Mouse (Mus musculus) hindbrain, embryonic 13.5 days (tissue): ENCODE measurements around the gene Rasip1. TPM values are rescaled to one million over a fixed set of nuclear protein-coding genes. Genes with fewer than 3 reads are reported as not detected.
"Not testable (repeated sequence)": the region's sequence is repeated elsewhere in the genome, so short reads cannot be mapped to it uniquely, and the experiment has no call there.

Source experiments
- ATAC-seq: fragments of 200-750 bp; cut with Nextera tagmentation; 2 replicates; pipeline ENCODE4 v1.8.0; 2017; ENCODE audit warnings: moderate TSS enrichment; ENCODE audit not compliant: low FRiP score
- H3K27ac ChIP-seq: fragments of 300-500 bp; sonication (generic); 2 replicates; pipeline ENCODE4 v1.5.1; 2015; ENCODE audit warnings: inconsistent platforms, mild to moderate bottlenecking, moderate library complexity
- H3K27me3 ChIP-seq: fragments of 300-500 bp; sonication (generic); 2 replicates; pipeline ENCODE4 v1.6.1; 2015; ENCODE audit warnings: mild to moderate bottlenecking, inconsistent platforms
- H3K36me3 ChIP-seq: fragments of 300-500 bp; sonication (generic); 2 replicates; pipeline ENCODE4 v1.6.1; 2015; ENCODE audit warnings: mild to moderate bottlenecking, inconsistent platforms
- H3K4me1 ChIP-seq: fragments of 300-500 bp; sonication (generic); replicated peaks from 2 replicates; pipeline ENCODE4 v1.6.1; 2015; ENCODE audit warnings: inconsistent platforms
- H3K4me2 ChIP-seq: fragments of 300-500 bp; sonication (generic); 2 replicates; pipeline ENCODE4 v1.6.1; 2015; ENCODE audit warnings: inconsistent platforms, mild to moderate bottlenecking, moderate library complexity
- H3K4me3 ChIP-seq: fragments of 300-500 bp; sonication (generic); 2 replicates; pipeline ENCODE4 v1.5.1; 2015; ENCODE audit warnings: mild to moderate bottlenecking, inconsistent platforms
- H3K9ac ChIP-seq: fragments of 300-500 bp; sonication (generic); 2 replicates; pipeline ENCODE4 v1.6.1; 2015; ENCODE audit warnings: mild to moderate bottlenecking, inconsistent platforms
- H3K9me3 ChIP-seq: fragments of 300-500 bp; sonication (generic); 2 replicates; pipeline ENCODE4 v1.6.1; 2016; ENCODE audit warnings: inconsistent platforms
- WGBS: fragments of 180-500 bp; shearing (Covaris S2); methylation state at CpG from one replicate; pipeline ENCODE4 v1.1.7; 2015; 5-methylcytosine and 5-hydroxymethylcytosine counted together
- polyA plus RNA-seq: library from polyadenylated mRNA; unstranded; fragments of >200 nt; fragmentation: Nextera tagmentation; extraction: Ambion mirVana; gene quantifications from 2 replicates; pipeline ENCODE4 v1.2.1, GENCODE M21; 2015

Rasip1 gene
- polyA plus RNA-seq, 1 experiment from 2014 or later, result 12.7 TPM

DNA sequence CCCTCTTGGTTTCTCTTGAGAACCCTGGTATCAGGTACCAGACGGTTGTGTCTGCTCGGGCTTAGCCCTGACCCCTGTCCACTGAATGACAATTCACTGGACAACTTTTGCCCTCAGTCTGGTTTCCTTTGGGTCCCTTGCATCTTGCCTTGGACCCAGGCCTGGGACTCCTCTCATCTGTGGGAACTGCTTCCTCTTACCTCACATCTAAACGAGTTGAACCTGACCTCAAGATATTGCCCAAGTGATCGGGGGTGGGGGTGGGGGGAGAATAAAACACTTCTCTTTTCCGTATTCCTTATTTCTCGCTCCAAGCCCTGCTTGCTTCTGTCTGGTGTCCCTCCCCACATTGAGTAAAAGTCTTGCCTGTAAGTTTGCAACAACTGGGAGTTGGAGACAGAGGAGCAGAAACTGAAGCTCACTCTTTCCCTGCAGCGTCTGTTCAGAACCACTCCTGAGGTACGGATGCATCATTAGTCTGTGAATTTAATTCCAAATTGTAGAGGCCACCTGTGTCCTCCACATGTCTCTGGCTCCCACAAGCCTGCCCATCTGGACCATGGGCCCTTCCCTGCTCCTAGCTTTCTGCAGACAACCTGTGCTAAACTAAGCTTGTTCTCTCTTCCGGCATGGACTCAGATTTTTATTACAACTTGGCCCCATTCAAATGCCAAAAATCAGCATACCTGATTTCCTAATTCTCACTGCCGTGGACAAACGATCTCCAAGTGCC is 33.6 kb downstream of the Rasip1 start:
- no peaks in the 10 kb centered on the region; the same call in 1 of the 2 replicates for H3K9me3 ChIP-seq
- no peak overlapping the region for H3K9ac ChIP-seq
- WGBS, result 85% methylated on average over 11 of the region's 11 CpGs
- H3K27ac ChIP-seq, result no peak overlapping the region
- ATAC-seq, result no peak
- no peaks in the 10 kb centered on the region for H3K36me3 ChIP-seq
- no peaks in the 10 kb centered on the region for H3K4me1 ChIP-seq
- H3K4me3 ChIP-seq, result no peak overlapping the region
- H3K27me3 ChIP-seq, result 0 out of 2 replicates have a peak, but pooled peaks cover 2% of the 10 kb centered on the region
- no peak overlapping the region for H3K4me2 ChIP-seq

DNA sequence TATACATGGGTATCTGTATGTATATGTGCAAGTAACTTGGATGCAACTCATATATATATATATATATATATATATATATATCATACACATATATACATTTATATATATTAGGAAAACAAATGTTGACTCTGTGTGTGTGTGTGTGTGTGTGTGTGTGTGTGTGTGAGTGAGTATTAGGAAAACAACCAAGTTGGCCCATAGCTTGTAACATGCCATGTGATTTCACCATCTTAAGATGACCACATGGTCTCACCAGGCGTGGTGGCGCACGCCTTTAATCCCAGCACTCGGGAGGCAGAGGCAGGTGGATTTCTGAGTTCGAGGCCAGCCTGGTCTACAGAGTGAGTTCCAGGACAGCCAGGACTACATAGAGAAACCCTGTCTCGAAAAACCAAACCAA is 34.4 kb downstream of the Rasip1 start:
- H3K9me3 ChIP-seq, H3K4me2 ChIP-seq, H3K27me3 ChIP-seq, H3K9ac ChIP-seq, ATAC-seq, H3K36me3 ChIP-seq, H3K4me3 ChIP-seq, H3K27ac ChIP-seq, H3K4me1 ChIP-seq: not testable (repeated sequence)
- 92% methylated on average over 6 of the region's 6 CpGs for WGBS

DNA sequence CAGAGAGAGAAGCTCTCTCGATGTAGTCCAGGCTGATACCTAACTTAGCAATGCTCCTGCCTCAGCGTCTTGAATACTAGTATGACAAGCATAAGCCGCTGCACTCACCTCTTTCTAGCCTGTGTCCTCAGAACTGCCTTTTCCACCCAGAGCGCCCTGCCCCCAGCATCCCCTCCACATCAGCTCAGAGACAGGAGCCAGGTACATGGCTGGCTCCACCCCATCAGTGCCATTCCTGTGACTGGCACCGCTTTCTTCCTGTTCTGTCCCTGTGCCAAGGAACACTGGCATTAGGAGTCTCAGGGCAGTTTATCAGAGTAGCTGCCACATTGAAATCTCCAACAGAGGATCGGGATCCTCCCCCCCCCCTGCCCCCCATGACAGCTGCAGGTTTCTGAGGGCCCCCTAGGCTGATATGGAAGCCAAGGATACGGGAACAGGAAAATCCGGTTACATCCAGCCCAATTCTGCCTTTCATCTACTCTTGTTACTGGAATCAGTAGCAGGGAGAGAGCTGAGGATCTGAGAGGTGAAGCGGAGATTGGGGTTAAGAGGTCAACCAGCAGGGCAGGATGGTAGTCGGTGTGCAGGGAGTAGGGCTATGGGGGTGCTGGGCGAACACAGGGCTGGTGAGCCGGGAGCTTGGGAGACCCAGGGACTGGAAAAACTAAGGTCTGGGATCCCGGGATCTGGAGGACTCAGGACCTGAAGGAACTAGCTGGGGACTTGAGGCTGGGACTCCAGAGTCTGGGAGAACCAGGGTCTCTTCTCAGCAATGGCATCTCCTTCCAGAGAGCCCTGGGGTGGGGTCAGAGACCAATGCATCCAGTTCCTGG is 38.2 kb downstream of the Rasip1 start:
- H3K36me3 ChIP-seq, result no peaks in the 10 kb centered on the region
- no peak for ATAC-seq
- 0 out of 2 replicates have a peak, but pooled peaks cover 4% of the 10 kb centered on the region for H3K27me3 ChIP-seq
- no peak overlapping the region; the same call in 1 of the 2 replicates for H3K9ac ChIP-seq
- WGBS, result 64% methylated on average over 13 of the region's 13 CpGs
- H3K4me3 ChIP-seq, result no peak overlapping the region
- H3K4me1 ChIP-seq, result no peaks in the 10 kb centered on the region
- no peak overlapping the region for H3K4me2 ChIP-seq
- H3K27ac ChIP-seq, result no peak overlapping the region
- H3K9me3 ChIP-seq, result no peaks in the 10 kb centered on the region

DNA sequence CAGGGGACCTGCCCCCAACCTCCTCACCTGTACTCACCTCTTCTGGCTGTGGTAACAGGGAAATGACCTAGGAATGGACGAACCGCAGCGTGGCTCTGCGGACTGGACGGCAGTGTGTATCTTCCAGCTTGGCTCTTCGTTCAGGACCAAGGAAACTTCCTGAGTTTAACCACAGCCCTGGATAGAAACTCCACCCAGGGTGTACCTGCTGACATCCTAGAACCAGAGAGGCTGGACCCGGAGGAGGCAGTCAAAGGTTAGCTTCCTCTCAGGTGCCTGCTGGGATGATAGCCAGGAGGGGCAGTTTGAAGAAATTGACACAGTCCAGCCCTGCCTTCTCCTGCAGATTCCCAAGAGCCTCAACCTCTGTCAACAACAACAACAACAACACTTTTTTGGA is 38.9 kb downstream of the Rasip1 start, which contains the start of gene Fut2:
Gene Fut2 (minus strand): TSS at position 234 of the 400 bp plus-strand sequence.
- Histone ChIP-seq H3K4me1 (no peaks in the 10 kb centered on the region), H3K9me3 (no peaks in the 10 kb centered on the region), H3K4me3 (no peak within 1 kb of the TSS), H3K36me3 (no peaks in the 10 kb centered on the region), H3K9ac (no peak within 1 kb of the TSS; the same call in 1 of the 2 replicates), H3K27ac (no peak within 1 kb of the TSS), H3K27me3 (0 out of 2 replicates have a peak, but pooled peaks cover 4% of the 10 kb centered on the region), H3K4me2 (no peak within 1 kb of the TSS)
- no peak for ATAC-seq
- whole genome bisulfite sequencing, result 85% methylated on average over 7 of the region's 7 CpGs

DNA sequence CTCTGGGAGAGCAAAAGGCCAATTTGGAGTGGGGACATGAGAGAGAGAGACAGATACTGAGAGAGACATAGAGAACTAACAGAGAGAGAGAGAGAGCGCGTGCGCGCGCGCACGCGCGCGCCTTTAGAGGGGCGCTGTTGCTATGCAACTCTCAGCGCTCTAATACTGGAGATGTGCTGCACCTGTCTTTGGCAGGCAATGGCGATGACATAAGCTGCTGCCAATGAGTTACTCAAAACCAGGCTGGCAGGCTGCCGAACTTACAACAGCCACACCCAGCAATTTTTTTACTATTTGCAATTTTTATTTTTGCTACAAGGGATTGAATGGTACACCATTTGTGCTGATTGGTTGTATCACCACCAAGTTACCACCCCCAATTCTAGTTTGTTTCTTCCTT is 40.5 kb downstream of the Rasip1 start:
- WGBS, result 66% methylated on average over 14 of the region's 14 CpGs
- Histone ChIP-seq H3K27me3 (0 out of 2 replicates have a peak, but pooled peaks cover 4% of the 10 kb centered on the region), H3K4me1 (no peaks in the 10 kb centered on the region), H3K36me3 (no peaks in the 10 kb centered on the region), H3K4me3 (no peak overlapping the region), H3K9me3 (no peaks in the 10 kb centered on the region), H3K27ac (no peak overlapping the region), H3K4me2 (no peak overlapping the region), H3K9ac (no peak overlapping the region)
- ATAC-seq, result no peak

DNA sequence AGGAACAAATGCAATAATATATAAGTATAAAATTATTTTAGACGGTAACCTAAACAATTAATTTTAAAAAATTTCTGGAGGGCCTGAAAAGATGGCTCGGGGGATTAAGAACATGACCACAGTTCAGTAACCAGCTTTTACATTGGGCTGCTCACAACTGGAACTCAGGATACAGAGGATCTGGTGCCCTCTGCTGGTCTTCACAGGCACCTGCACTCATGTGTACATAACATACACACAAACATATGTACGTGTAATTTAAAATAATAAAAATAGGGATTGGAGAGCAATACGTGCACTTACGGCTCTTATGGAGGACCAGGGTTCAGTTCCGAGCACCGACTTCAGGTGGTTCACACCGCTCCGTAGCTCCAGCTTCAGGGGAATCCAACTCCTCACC is 41.6 kb downstream of the Rasip1 start:
- Histone ChIP-seq H3K36me3 (no peaks in the 10 kb centered on the region), H3K4me2 (no peak overlapping the region), H3K9me3 (no peaks in the 10 kb centered on the region), H3K4me1 (no peaks in the 10 kb centered on the region), H3K9ac (no peak overlapping the region), H3K4me3 (no peak overlapping the region), H3K27me3 (0 out of 2 replicates have a peak, but pooled peaks cover 4% of the 10 kb centered on the region), H3K27ac (no peak overlapping the region)
- ATAC-seq, result no peak
- 97% methylated on average over 9 of the region's 9 CpGs for WGBS

DNA sequence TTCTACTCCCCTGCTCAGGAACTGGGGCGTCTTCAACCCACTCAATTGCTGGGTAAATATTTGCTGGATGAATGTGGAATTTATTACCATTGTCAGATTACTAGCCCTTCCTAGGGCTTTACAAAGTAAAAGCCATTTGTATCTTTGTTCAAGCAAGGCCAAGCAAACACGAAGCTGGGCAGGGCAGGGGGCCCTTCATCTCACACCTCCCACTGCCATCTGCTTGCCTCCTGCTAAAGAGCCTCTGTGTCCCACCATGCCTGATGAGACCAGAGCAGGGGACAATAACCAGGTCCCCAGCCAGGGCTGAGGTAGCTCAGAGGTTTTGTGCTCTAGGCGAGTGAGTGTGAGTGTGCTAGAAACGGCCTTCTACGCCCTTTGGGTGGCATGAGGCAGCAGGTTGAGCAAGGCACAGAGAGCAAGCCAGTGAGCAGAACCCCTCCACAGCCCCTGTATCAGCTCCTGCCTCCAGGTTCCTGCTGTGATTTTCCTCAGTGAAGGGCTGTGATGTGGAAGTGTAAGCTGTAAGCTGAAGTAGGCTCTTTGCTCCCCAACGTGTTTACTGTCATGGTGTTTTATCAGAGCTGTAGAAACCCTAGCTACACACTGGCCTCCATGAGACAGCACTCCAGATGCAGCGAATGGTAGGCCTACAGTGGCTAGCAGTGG is 50.5 kb downstream of the Rasip1 start:
- no peaks in the 10 kb centered on the region for H3K36me3 ChIP-seq
- peaks cover 7% of the 10 kb centered on the region; the same call in 1 of the 2 replicates for H3K4me1 ChIP-seq
- H3K4me3 ChIP-seq, result no peak overlapping the region
- ATAC-seq, result no peak
- no peak overlapping the region for H3K9ac ChIP-seq
- H3K9me3 ChIP-seq, result no peaks in the 10 kb centered on the region
- no peak overlapping the region for H3K4me2 ChIP-seq
- no peaks in the 10 kb centered on the region for H3K27me3 ChIP-seq
- WGBS, result 76% methylated on average over 7 of the region's 7 CpGs
- H3K27ac ChIP-seq, result no peak overlapping the region

DNA sequence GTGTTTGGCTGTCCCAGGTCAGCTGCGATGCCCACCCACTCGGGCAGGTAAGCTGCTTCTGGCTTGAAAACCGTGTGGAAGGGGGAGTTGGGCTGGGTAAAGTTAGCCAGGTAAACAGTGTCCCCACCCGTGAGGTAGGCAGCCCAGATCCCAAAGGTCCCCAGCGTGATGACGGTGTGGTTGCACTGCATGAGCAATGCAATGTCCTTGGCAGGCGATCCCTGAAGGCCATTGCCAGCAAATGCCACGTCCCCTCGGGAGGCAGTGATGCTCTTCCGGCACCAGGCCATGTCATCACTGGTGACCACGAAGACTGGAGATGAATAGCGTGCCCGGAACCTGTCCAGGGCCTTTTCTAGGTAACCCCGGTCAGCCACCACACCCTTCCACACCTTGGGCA is 51.2 kb downstream of the Rasip1 start:
- Histone ChIP-seq H3K9me3 (no peaks in the 10 kb centered on the region), H3K27me3 (no peaks in the 10 kb centered on the region), H3K4me1 (peaks cover 12% of the 10 kb centered on the region; the same call in 1 of the 2 replicates), H3K36me3 (no peaks in the 10 kb centered on the region), H3K27ac (no peak overlapping the region), H3K4me3 (no peak overlapping the region), H3K4me2 (no peak overlapping the region), H3K9ac (no peak overlapping the region)
- whole genome bisulfite sequencing, result 93% methylated on average over 14 of the region's 14 CpGs
- ATAC-seq, result no peak

DNA sequence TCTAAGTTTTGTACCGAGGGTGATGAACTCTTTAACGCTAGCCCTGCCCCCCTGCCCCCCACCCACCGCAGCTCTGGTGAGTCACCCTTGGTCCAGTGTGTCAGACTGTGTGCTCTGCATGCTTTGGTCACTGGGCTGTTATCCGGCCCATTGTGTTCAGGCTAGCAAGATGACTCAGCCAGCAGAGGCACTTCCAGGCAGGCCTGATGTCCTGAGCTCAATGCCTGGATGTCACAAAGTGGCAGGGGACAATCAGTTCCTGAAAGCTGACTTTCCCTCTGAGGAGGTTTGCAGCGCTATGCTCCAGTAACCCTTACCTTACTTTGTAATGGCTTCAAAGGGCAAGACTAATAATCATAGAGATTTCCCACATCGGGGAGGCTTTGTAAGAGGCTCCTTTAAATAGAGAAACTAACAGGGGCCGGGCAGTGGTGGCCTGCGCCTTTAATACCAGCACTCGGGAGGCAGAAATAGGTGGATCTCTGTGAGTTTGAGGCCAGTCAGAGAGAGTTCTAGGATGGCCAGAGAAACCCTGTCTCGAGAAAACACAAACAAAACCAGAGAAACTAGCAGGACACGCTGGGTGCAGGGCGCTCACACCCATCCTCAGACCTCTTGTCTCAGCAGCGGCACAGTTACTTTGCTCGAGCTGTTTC is 52.8 kb downstream of the Rasip1 start:
- Histone ChIP-seq H3K4me1 (peaks cover 12% of the 10 kb centered on the region; the same call in 1 of the 2 replicates), H3K4me2 (no peak overlapping the region), H3K9ac (no peak overlapping the region; the same call in 1 of the 2 replicates), H3K9me3 (no peaks in the 10 kb centered on the region), H3K27me3 (peaks cover 4% of the 10 kb centered on the region; the same call in 1 of the 2 replicates), H3K4me3 (no peak overlapping the region), H3K36me3 (no peaks in the 10 kb centered on the region), H3K27ac (no peak overlapping the region)
- WGBS, result 69% methylated on average over 14 of the region's 14 CpGs
- no peak for ATAC-seq

DNA sequence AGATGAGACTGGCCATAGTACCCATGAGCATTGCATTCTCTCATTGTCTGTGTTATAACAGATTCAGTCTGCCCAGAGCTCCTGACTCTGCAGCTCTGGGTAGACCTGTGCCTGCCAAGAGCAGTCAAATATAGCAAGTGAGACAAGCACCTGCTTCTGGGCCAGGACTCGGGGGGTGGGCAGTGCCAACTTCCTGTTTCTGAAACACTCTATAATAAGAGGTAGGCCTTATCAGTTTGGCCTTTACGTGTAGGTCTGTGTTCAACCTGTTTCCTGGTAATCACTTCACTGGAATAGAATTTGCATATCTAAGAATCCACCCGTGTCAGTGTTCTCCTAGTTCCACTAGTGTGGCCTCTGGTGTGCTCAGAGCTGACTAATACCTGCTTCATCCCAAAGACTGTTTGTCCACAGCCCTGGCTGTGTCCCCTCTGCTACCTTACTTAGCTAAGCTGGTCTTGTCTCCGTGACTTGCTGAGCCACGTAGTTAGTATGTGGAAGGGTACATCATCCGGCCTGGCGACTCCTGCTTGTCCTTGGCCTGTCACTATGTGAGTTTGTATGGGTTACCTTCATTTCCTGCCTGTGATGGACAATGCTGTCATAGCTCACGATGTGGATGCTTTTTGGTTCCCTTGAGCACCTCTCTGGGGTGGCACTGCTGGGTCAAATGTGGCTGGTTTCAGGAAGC is 53.9 kb downstream of the Rasip1 start:
- ATAC-seq, result no peak
- Histone ChIP-seq H3K4me1 (peaks cover 22% of the 10 kb centered on the region; the same call in 1 of the 2 replicates), H3K9me3 (no peaks in the 10 kb centered on the region), H3K9ac (no peak overlapping the region), H3K27me3 (peaks cover 7% of the 10 kb centered on the region; the same call in 1 of the 2 replicates), H3K36me3 (no peaks in the 10 kb centered on the region), H3K4me3 (no peak overlapping the region), H3K27ac (no peak overlapping the region), H3K4me2 (no peak overlapping the region)
- 91% methylated on average over 8 of the region's 8 CpGs for WGBS
